Mouse (Mus musculus) brain, adult 10 weeks (tissue): ENCODE data around the gene Ccng2. TPM values are rescaled to one million over a fixed set of nuclear protein-coding genes. Genes with fewer than 3 reads are reported as not detected.

Experiments
- polyA plus RNA-seq: library from polyadenylated mRNA; stranded (reverse); fragments of 350-450 nt; fragmentation: Illumina TruSeq; extraction: RNeasy Lipid Tissue Mini Kit (QIAGEN cat#74804); gene quantifications from one replicate; pipeline ENCODE4 v1.2.3, GENCODE M21; 2015; ENCODE audit warnings: low read depth, low replicate concordance

Gene Ccng2
- 43.9 TPM for polyA plus RNA-seq

DNA sequence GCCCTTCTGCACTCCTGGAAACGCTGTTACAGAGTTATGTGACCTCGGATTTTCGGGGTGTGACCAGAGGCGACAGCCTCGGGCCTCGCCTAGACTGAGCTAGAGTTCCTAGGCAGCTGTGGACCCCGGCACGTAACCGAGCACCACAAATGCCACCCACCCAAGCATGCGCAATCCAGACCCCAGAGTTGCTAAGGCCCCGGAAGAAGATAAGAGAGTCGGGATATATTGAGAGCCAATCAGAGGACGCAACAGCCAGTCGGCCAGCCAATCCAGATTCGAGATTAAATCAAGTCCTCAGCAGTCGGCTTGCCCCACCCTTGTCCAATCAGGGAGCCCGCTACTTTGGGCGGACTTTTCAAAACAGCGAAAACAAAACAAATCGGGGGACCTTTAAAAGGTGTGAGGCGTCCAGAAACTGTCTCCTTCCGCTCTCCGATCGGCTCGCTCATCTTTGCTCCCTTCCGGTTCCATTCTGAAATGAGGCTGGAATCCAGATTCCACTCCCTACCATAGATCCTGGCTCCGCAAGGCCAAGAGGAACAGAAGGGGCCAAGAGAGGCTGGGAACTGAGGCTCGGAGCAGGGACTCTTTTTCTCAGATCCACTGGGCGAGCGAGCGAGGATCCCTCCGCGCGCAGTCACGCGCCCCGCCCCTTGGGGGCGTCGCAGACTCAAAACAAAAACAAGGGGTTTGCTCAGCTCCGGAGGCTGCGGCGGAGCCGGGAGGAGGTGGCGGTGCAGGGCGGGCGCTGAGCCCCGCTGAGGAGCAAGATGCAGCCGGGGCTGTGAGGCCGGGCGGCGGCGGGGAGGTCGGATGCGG, at the start of gene Ccng2:
Gene Ccng2, plus strand, starts transcription at position 375 of the 822 bp plus-strand sequence.

Other genes with a start within 250 kb of the Ccng2 start
- gene Sowahb, start 222.2 kb upstream of the Ccng2 start, polyA plus RNA-seq, result 9.0 TPM
- 114 TPM for gene Sept11, start 173.8 kb upstream of the Ccng2 start, polyA plus RNA-seq
- 231 TPM for gene Ccni, start 60.8 kb upstream of the Ccng2 start, polyA plus RNA-seq
- 0.73 TPM for gene 2010109A12Rik, start 60.7 kb upstream of the Ccng2 start, polyA plus RNA-seq